Mouse (Mus musculus) spleen, adult 2 months (tissue): ENCODE data around the gene Styk1.

ENCODE experiments used
- CTCF ChIP-seq: fragments of 200-500 bp; IDR thresholded peaks from 2 replicates; pipeline ENCODE4 v1.5.1; 2011; ENCODE audit warnings: mild to moderate bottlenecking, inconsistent platforms; ENCODE audit not compliant: insufficient read depth, insufficient read length, insufficient replicate concordance; ENCODE audit errors: extremely low read depth
- POLR2A ChIP-seq: fragments of 200-500 bp; IDR thresholded peaks from 2 replicates; pipeline ENCODE4 v1.6.1; 2011; ENCODE audit warnings: low read depth, low read length, inconsistent platforms

DNA sequence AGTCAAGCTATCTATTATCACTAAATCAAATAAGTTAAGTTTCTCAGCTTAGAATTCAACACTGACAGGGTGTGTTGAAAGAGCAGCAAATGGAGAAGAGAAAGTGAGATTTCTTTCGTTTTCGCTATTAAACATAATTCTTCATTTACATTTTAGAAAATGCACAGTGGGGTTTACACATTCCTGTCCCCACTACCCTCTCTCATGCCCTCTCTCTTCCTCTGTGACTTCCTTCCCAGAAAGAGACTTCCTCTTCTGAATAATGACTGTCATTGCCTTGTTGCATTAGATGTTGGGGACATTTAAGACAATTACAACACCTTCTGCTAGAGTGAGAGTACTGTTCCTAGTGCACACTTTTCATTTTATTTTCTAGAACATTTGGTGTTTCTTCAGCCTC is 83.8 kb downstream of the Styk1 start:
- TF ChIP-seq POLR2A (no peak), CTCF (no peak)
